Mouse (Mus musculus): ENCODE measurements at regions not wholly inside any gene's neighbourhood (a gene's known extent, or its start where the extent isn't known, plus 50 kb on each side); places are given as distances from the start of the nearest gene placed in this dataset.
A peak's percentile ranks its signal among the peaks of the same experiment; 100 is the strongest.

DNA sequence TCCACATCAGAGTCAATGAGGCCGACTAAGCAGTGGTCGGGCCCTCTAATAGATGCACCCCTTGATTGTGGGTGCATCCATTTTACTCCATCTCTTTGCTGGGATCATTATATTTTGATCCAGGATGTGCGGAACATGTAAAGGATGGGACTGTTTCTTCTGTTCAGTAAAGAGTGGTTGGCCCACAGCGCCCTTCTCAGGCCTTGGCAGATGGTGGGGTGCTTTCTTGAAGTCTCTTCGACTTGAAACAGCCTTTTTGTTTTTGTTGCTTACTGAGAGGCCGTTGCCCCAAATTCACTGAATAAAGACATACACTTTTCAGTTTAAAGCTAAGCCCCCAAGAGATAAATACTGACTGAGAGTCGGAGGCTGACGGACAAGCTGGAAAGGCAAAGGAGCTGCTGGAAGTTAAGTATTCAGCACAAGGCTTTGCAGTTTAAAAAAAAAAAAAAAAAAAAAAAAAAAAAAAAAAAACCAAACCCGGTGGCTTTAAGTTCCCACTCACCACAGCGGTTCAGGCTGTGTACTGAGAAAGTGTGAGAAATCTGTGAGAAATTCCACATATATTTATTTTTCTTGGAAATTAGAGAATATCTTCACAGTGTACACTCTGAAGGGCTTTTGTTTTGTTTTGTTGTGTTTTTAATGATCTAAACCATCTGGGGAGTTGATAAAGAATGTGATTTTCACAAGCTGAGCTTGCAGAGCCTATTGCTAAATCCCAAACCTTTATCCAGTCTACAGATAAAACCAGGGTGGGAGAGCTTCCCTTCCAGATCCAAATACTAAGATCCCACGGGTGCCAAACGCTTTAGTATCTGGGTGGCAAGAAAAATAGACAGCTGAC is 285.3 kb upstream of the Mpdz start:
- no peak for DNase-seq

DNA sequence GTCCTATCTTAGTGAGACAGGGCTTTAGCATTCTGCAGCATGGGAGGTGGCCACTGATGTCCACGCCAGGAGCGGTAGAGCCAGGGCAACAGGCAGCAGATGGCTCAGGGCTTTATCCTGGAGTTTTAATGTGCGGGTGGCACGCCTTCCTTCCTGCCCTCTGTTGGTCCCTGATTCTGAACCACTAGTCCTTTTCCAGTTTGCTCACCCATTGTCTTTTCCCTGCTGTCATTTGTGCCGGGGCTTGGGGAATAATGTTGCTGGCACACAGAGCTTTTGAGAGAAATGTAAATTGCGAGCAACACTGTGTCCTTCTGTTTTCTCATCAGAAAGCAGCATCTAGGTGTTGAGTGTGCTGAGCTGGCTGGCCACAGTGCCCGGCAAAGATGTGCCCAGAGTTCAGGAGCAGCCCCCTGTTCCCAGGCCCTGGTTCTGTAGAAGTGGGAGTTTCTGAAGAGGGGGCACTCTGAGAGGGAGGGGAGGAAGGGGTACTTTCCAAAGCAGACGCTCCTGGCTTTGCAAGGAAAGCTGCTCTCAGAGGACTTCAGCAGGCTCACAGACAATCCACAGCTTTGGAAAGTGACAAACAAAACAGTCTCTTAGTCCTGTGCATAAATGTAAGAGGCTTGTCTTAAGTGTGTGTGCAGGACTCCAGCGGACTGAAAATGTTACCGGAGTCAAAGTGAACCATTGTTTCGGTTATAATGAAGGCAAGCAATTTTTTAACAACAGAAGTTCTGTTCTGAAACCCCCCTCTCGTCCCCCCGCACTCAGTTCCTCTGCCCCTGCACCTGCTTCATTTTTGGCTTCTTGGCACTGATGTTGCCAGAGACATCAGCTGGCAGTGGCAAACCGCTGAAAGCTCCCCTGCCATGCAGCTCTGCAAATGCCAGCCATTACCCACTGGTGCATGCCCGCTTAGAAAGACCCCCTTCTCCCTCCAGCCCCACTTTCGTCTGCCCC is 284.4 kb upstream of the Mpdz start:
- DNase-seq = no peak

GRCm38 (mm10) chr4:81724751-81725150 is 282.1 kb upstream of the Mpdz start:
- DNase-seq = no peak

- no peak for DNase-seq
Observed at GRCm38 (mm10) chr4:81712378-81712777, 269.8 kb upstream of the Mpdz start.

GRCm38 (mm10) chr4:81695182-81695581 is 252.6 kb upstream of the Mpdz start:
- no peak for DNase-seq

GRCm38 (mm10) chr4:81677205-81677604 is 234.6 kb upstream of the Mpdz start:
- no peak for DNase-seq

DNA sequence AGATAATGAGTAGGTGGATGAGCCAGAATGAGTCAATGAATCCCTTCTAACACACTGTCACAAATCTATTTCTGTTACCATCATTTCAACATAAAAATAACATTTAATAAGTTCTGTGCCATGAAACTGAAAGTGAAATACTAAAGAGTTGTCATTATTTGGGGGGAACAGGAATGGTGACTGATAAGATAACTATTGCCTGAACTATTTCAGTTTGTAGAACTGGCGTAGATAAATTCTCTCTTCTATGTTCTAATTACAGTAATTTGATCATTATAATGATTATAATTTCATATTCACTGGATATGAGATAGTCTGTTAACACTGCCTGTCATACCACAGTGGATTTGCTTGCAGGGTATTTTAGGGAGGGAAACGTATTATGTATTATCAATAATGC is 232.3 kb upstream of the Mpdz start:
- DNase-seq = no peak

GRCm38 (mm10) chr4:81673398-81674265 is 231.0 kb upstream of the Mpdz start:
- DNase-seq = no peak

DNA sequence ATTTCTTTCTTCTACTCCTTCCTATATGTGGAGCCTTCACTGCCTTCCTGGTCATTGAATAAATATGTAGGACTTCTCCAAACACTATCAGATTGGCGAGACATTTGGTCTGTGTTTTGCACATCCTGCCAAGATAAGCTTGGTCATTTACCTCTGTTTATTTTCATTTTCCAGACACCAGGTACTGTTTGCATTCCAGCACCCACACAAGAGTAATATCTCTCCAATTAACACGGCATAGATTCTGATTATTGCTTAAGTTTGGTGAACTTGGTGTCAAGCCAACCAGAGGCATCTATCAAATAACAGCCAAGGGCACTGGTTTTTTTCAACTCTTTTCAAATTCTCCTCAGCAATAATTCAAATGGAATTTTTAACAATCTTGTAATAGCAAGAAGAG is 229.4 kb upstream of the Mpdz start:
- no peak for DNase-seq

DNA sequence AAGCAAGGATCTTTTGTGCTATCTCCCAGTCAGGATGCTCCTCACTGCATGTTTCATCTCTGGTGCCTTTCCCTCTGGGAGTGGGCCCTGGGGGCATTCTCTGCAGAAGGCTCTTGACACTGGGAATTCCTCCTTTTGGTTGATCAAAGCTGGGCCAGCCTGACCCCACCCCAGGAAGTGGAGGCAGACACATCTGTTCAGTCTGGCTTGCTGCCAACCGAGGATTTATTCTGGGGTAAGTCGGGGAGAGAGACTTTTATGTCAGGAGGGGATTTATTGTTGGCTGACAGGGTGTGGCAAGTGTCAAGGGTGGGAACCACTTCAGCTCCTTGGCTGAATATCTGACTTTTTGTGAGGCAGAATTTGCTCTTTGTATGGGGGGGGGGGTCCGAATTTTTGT is 226.6 kb upstream of the Mpdz start:
- DNase-seq = peak; percentile 26

DNA sequence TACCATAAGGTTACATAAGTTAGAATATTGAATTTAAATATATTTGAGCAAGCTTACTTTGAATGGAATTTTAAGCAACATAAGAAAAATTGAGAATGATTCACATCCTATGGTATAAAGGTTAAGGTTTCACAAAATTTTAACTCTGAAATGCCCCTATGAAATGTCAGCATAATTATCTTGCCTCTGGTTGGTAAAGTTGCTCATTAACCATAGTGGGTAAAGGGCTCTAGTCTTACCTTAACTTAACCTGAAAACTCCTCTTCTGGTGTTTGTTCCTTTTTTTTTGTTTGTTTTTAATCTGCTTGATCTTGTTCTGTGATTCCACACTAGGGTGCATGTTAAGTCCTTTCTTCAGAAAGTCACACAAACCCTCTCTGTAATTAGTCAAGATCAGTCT is 218.5 kb upstream of the Mpdz start:
- no peak for DNase-seq

- DNase-seq = no peak
Observed at GRCm38 (mm10) chr4:81628496-81628828, 185.8 kb upstream of the Mpdz start.

DNA sequence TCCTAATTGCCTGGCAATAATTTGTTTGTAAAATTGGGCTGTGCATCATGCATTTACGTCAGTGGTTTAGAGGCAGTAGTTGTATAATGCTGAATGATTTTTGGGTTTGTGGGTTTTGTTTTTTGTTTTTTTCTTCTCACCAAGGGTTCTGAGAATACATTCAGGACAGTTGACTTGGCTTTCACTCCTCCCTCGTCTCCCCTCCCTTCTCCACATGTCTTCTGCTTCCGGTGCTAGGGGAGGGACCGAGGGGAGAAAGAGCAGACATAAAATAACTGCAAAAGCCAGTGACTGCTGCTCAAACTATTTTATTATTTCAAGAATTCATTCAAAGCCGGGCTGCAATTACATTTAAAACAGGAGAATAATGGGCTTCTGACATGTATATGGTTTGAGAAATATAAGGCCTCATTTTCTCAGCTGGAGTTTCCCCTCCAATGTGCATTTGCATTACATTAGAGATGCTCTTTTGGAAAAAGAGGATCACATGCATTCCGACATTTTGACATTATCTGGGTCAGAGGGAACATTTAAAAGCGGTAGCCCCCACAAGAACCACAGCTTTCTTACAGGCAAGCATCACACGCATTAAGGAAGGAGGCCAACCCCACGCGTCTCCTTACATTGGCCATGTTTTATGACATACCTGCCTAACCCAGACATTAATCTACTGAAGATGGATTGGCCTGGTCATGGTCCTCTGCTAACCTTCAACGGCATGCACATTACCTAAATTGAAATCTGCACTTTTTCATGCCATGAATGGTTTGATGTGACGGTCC is 185.3 kb upstream of the Mpdz start:
- DNase-seq = no peak

- peak; percentile 43 for DNase-seq
Observed at GRCm38 (mm10) chr4:81625348-81625934, 182.8 kb upstream of the Mpdz start.

- DNase-seq = no peak
Observed at GRCm38 (mm10) chr4:81624111-81624510, 181.5 kb upstream of the Mpdz start.

GRCm38 (mm10) chr4:81621391-81622137 is 178.9 kb upstream of the Mpdz start:
- peak; percentile 6 for DNase-seq

DNA sequence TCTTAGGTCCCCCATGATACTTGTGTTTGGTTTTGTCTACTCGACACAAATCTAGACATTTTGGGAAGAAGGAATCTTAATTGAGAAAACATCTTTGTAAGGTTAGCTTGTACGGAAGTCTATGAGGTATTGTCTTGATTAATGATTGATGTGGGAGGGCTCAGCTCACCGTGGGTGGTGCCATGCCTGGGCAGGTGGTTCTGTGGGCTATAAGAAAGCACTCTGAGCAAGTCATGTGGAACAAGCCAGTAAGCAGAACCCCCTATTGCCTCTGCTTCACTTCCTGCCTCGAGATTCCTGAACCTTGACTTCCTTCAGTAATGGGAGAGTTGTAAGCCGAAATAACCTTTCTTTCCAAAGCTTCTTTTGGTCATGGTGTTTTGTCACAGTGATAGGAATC is 174.6 kb upstream of the Mpdz start:
- no peak for DNase-seq

GRCm38 (mm10) chr4:81611191-81611590 is 168.6 kb upstream of the Mpdz start:
- DNase-seq = no peak

GRCm38 (mm10) chr4:81600396-81600795 is 157.8 kb upstream of the Mpdz start:
- no peak for DNase-seq

DNA sequence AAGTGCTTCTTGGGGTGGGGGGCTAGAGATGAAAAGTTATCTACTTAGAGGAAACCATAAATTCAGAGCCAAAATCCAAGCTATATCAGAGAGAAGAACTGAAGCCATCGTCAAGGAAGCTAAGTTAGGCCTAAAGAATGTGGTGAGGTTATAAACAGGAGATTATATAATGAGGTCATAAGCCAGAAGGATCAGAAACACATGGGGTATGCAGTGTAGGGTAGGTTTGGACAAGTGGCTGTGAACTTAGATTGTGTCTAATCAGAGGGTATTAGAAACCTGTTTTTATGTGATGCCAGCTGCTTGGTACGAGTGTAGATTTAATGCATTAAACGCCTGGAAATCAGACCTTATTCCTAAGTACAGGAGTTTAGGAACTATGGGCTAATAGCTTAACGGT is 154.8 kb upstream of the Mpdz start:
- no peak for DNase-seq

Data from adrenal gland, postnatal 14 days (tissue).